Mouse (Mus musculus): ENCODE data around the gene Galnt18.

GRCm38 (mm10) chr7:111776160-111776559, 3.6 kb downstream of the Galnt18 start:
- no peak for TF ChIP-seq CTCF (IDR thresholded peaks at IDR 0.05; ENCODE audit: extremely low read depth, insufficient read depth, low read length)
- no peak for TF ChIP-seq POLR2A (IDR thresholded peaks at IDR 0.05; ENCODE audit: extremely low read depth, insufficient read depth, low read length)

All from cortical plate, adult 2 months (tissue).